Mouse (Mus musculus): Measurements from ENCODE around the gene Btla. TPM values are rescaled to one million over a fixed set of nuclear protein-coding genes. Genes with fewer than 3 reads are reported as not detected.

The Btla gene
- polyA plus RNA-seq, 1 experiment, result not detected

Other genes with a start within 250 kb of the Btla start
- gene Ccdc80, start 130.9 kb upstream of the Btla start, polyA plus RNA-seq (2012; ENCODE audit: insufficient read depth, insufficient read length, missing spikeins), result 96.4 and 96.5 TPM in 2 replicates
- gene Slc35a5, start 65.6 kb upstream of the Btla start, polyA plus RNA-seq (2012; ENCODE audit: insufficient read depth, insufficient read length, missing spikeins), result 13.5 and 18.6 TPM in 2 replicates
- gene Atg3, start 65.5 kb upstream of the Btla start, polyA plus RNA-seq (2012; ENCODE audit: insufficient read depth, insufficient read length, missing spikeins), result 60.2 and 67.4 TPM in 2 replicates
- gene Cd200, start 184.7 kb downstream of the Btla start, polyA plus RNA-seq (2012; ENCODE audit: insufficient read depth, insufficient read length, missing spikeins), result 39.3 and 47.9 TPM in 2 replicates